In the genomic region with DNA sequence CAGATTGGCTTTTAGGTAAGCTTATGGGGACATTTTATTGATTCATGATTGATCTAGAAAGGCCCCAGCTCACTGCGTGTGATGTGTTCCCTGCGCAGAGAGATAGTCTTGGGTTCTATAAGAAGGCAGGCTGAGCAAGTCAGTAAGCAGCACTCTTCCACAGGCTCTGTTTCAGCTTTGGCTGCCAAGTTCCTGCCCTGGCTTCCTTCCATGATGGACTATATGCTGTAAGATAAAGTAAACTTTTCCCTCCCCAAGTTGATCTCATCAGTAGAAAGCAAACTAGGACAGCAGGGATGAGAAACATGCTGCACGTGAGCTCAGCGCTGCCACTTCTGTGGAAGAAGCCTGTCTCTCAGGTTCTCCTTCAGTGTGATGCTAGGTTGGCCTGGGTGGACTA, we compare ENCODE assay signal across 16 mouse cellular contexts.
DNase-seq lines count a peak whose midpoint lies in the region; ATAC-seq and TF ChIP-seq lines count a peak whose summit lies in the region.
"Had no signal": no experiment of that assay in that cellular context is flagged by ENCODE, and none has a peak within 500 bp of the region (broad histone marks: within the 10 kb centered on the region; RNA-seq: fewer than 3 reads in every experiment).

No protein-coding gene starts in this region.

- no peak for ATAC-seq in embryonic facial prominence, embryonic 14.5 days (ENCODE audit: low read depth)
- no peak for ATAC-seq in liver, postnatal 0 days
- no peak for ATAC-seq in liver, embryonic 12.5 days
- peak; percentile 83; the same call in 1 of the 2 replicates for ATAC-seq in lung, embryonic 16.5 days (ENCODE audit: low read depth)
- 0 out of 2 replicates have a peak, but pooled peaks have one; percentile 14 for ATAC-seq in megakaryocyte-erythroid progenitor cell, adult 5-6 weeks (replicated peaks; ENCODE audit: low FRiP score, low TSS enrichment, poor library complexity, severe bottlenecking)
- ATAC-seq: activated CD4-positive, CD25-positive, alpha-beta regulatory T cell, adult 4 months had no signal

- H3K9me3 ChIP-seq in embryonic facial prominence, embryonic 14.5 days (ENCODE audit: control insufficient read depth, low read length): no peaks in the 10 kb centered on the region
- H3K9me3 ChIP-seq in embryonic facial prominence, embryonic 10.5 days: no peaks in the 10 kb centered on the region
- H3K9me3 ChIP-seq in liver, postnatal 0 days (ENCODE audit: low read length): no peaks in the 10 kb centered on the region
- H3K9me3 ChIP-seq in liver, embryonic 12.5 days (replicated peaks): no peaks in the 10 kb centered on the region
- H3K9me3 ChIP-seq in lung, embryonic 16.5 days (ENCODE audit: control insufficient read depth, low read length): no peaks in the 10 kb centered on the region
- H3K9me3 ChIP-seq: embryonic facial prominence, embryonic 15.5 days; hindbrain, embryonic 12.5 days; hindbrain, embryonic 15.5 days had no signal

- H3K4me3 ChIP-seq in embryonic facial prominence, embryonic 14.5 days (ENCODE audit: low read depth, low read length): no peak overlapping the region
- no peak overlapping the region for H3K4me3 ChIP-seq in embryonic facial prominence, embryonic 10.5 days
- no peak overlapping the region for H3K4me3 ChIP-seq in liver, postnatal 0 days (ENCODE audit: low read depth, low read length)
- no peak overlapping the region for H3K4me3 ChIP-seq in liver, embryonic 12.5 days
- no peak overlapping the region for H3K4me3 ChIP-seq in lung, embryonic 16.5 days (ENCODE audit: low read length)
- H3K4me3 ChIP-seq: embryonic facial prominence, embryonic 15.5 days; heart, adult 2 months; hindbrain, embryonic 12.5 days; hindbrain, embryonic 15.5 days had no signal

- H3K9ac ChIP-seq in embryonic facial prominence, embryonic 14.5 days (ENCODE audit: low read depth, low read length): no peak overlapping the region
- no peak overlapping the region for H3K9ac ChIP-seq in liver, postnatal 0 days (replicated peaks)
- H3K9ac ChIP-seq in liver, embryonic 12.5 days: no peak overlapping the region
- H3K9ac ChIP-seq in lung, embryonic 16.5 days (ENCODE audit: low read length): no peak overlapping the region
- H3K9ac ChIP-seq: embryonic facial prominence, embryonic 15.5 days; hindbrain, embryonic 12.5 days; hindbrain, embryonic 15.5 days had no signal

- H3K27me3 ChIP-seq in embryonic facial prominence, embryonic 14.5 days (replicated peaks; ENCODE audit: control insufficient read depth, insufficient read depth, low read length): peaks cover 32% of the 10 kb centered on the region
- H3K27me3 ChIP-seq in embryonic facial prominence, embryonic 10.5 days (replicated peaks; ENCODE audit: low read depth, poor library complexity, severe bottlenecking): peaks cover 99% of the 10 kb centered on the region
- no peaks in the 10 kb centered on the region for H3K27me3 ChIP-seq in liver, postnatal 0 days (ENCODE audit: insufficient read depth, low read length)
- H3K27me3 ChIP-seq in liver, embryonic 12.5 days (replicated peaks): peaks cover 69% of the 10 kb centered on the region
- peaks cover 13% of the 10 kb centered on the region for H3K27me3 ChIP-seq in lung, embryonic 16.5 days (ENCODE audit: control insufficient read depth, insufficient read depth, low read depth, low read length)

- no peak for TF ChIP-seq CTCF in liver, postnatal 0 days (IDR thresholded peaks at IDR 0.05; ENCODE audit: low read depth)

- 0 out of 2 replicates have a peak, but pooled peaks cover 4% of the 10 kb centered on the region for H3K36me3 ChIP-seq in embryonic facial prominence, embryonic 14.5 days (ENCODE audit: control insufficient read depth, insufficient read depth, low read length)
- no peaks in the 10 kb centered on the region for H3K36me3 ChIP-seq in embryonic facial prominence, embryonic 10.5 days (replicated peaks)
- H3K36me3 ChIP-seq in liver, postnatal 0 days (replicated peaks; ENCODE audit: insufficient read depth, low read length): no peaks in the 10 kb centered on the region
- H3K36me3 ChIP-seq in liver, embryonic 12.5 days: no peaks in the 10 kb centered on the region
- no peaks in the 10 kb centered on the region for H3K36me3 ChIP-seq in lung, embryonic 16.5 days (ENCODE audit: control insufficient read depth, insufficient read depth, low read length)
- H3K36me3 ChIP-seq: embryonic facial prominence, embryonic 15.5 days; hindbrain, embryonic 12.5 days; hindbrain, embryonic 15.5 days had no signal

- DNase-seq in embryonic facial prominence, embryonic 14.5 days (ENCODE audit: low spot score): peak; percentile 24
- DNase-seq in embryonic facial prominence, embryonic 10.5 days (ENCODE audit: low spot score): no peak
- DNase-seq in liver, postnatal 0 days: peak; percentile 14
- no peak for DNase-seq in lung, postnatal 25 days (ENCODE audit: low spot score)
- DNase-seq: cerebellum, adult 11-12 months; cerebellum, adult 8-10 months; gastrocnemius, postnatal 25 days; heart, adult 2 months had no signal

- WGBS in embryonic facial prominence, embryonic 14.5 days: 81% methylated on average over 4 of the region's 4 CpGs
- WGBS in embryonic facial prominence, embryonic 10.5 days: 92% methylated on average over 4 of the region's 4 CpGs
- WGBS in liver, postnatal 0 days (ENCODE audit: insufficient replicate concordance): 73% methylated on average over 4 of the region's 4 CpGs
- 79% methylated on average over 4 of the region's 4 CpGs for WGBS in liver, embryonic 12.5 days (ENCODE audit: insufficient replicate concordance)
- 70% methylated on average over 4 of the region's 4 CpGs for WGBS in lung, embryonic 16.5 days

- H3K4me1 ChIP-seq in embryonic facial prominence, embryonic 14.5 days (ENCODE audit: control insufficient read depth, insufficient read depth, low read length): no peaks in the 10 kb centered on the region
- H3K4me1 ChIP-seq in embryonic facial prominence, embryonic 10.5 days: no peaks in the 10 kb centered on the region
- H3K4me1 ChIP-seq in liver, postnatal 0 days (ENCODE audit: insufficient read depth): no peaks in the 10 kb centered on the region
- no peaks in the 10 kb centered on the region for H3K4me1 ChIP-seq in liver, embryonic 12.5 days
- no peaks in the 10 kb centered on the region; the same call in 1 of the 2 replicates for H3K4me1 ChIP-seq in lung, embryonic 16.5 days (replicated peaks; ENCODE audit: control insufficient read depth, insufficient read depth, low read length)
- H3K4me1 ChIP-seq: embryonic facial prominence, embryonic 15.5 days; hindbrain, embryonic 12.5 days; hindbrain, embryonic 15.5 days had no signal

- H3K27ac ChIP-seq in embryonic facial prominence, embryonic 14.5 days (replicated peaks; ENCODE audit: low read depth, low read length): no peak overlapping the region
- H3K27ac ChIP-seq in embryonic facial prominence, embryonic 10.5 days (replicated peaks): no peak overlapping the region
- H3K27ac ChIP-seq in liver, postnatal 0 days (ENCODE audit: low read depth): no peak overlapping the region
- H3K27ac ChIP-seq in liver, embryonic 12.5 days: no peak overlapping the region
- no peak overlapping the region for H3K27ac ChIP-seq in lung, embryonic 16.5 days (ENCODE audit: low read length)
- H3K27ac ChIP-seq: embryonic facial prominence, embryonic 15.5 days; heart, adult 2 months; hindbrain, embryonic 12.5 days; hindbrain, embryonic 15.5 days had no signal

- no peak for TF ChIP-seq EP300 in liver, postnatal 0 days (IDR thresholded peaks at IDR 0.05; ENCODE audit: low read depth)

- no peak overlapping the region for H3K4me2 ChIP-seq in embryonic facial prominence, embryonic 14.5 days (ENCODE audit: low read depth, low read length)
- H3K4me2 ChIP-seq in liver, postnatal 0 days (ENCODE audit: low read depth, low read length): no peak overlapping the region
- H3K4me2 ChIP-seq in liver, embryonic 12.5 days: no peak overlapping the region
- no peak overlapping the region for H3K4me2 ChIP-seq in lung, embryonic 16.5 days (ENCODE audit: low read depth, low read length)
- H3K4me2 ChIP-seq: embryonic facial prominence, embryonic 15.5 days; heart, embryonic 11.5 days; hindbrain, embryonic 12.5 days; hindbrain, embryonic 15.5 days had no signal

Comparison
In these comparisons a context has a peak if more than half of its experiments do, and no peak if none do; other contexts are left out.
1. DNase-seq: peak in embryonic facial prominence, embryonic 14.5 days (single experiment) and liver, postnatal 0 days (single experiment); none in embryonic facial prominence, embryonic 10.5 days (single experiment) and lung, postnatal 25 days (single experiment).
2. ATAC-seq: peak in lung, embryonic 16.5 days (single experiment) and megakaryocyte-erythroid progenitor cell, adult 5-6 weeks (single experiment); none in embryonic facial prominence, embryonic 14.5 days (single experiment), liver, postnatal 0 days (single experiment) and liver, embryonic 12.5 days (single experiment).